Mouse (Mus musculus) myocyte (in vitro differentiated cells): ENCODE results near the gene Wdr20. TPM values are rescaled to one million over a fixed set of nuclear protein-coding genes. Genes with fewer than 3 reads are reported as not detected.

Experiments
- H3K27me3 ChIP-seq: one replicate; pipeline ENCODE4 v1.6.1; 2011; ENCODE audit not compliant: control insufficient read depth, insufficient read depth, insufficient read length
- H3K36me3 ChIP-seq: one replicate; pipeline ENCODE4 v1.6.1; 2011; ENCODE audit not compliant: control insufficient read depth, insufficient read depth
- H3K4me2 ChIP-seq: one replicate; pipeline ENCODE4 v1.6.1; 2011; ENCODE audit warnings: low read depth, control low read depth
- H3K4me3 ChIP-seq: one replicate; pipeline ENCODE4 v1.5.1; 2011; ENCODE audit warnings: mild to moderate bottlenecking, control low read depth, moderate library complexity
- H3K79me2 ChIP-seq: one replicate; pipeline ENCODE4 v1.6.1; 2011; ENCODE audit not compliant: control insufficient read depth, insufficient read depth
- H3ac ChIP-seq: one replicate; pipeline ENCODE4 v1.6.1; 2011; ENCODE audit not compliant: control insufficient read depth, insufficient read length
- CEBPB ChIP-seq: IDR thresholded peaks from 2 replicates; pipeline ENCODE4 v1.6.1; 2011; ENCODE audit warnings: mild to moderate bottlenecking, moderate library complexity; ENCODE audit not compliant: poor library complexity, insufficient read depth, severe bottlenecking
- E2F4 ChIP-seq: IDR thresholded peaks from one replicate; pipeline ENCODE4 v1.6.1; 2011; ENCODE audit warnings: mild to moderate bottlenecking, control low read depth, moderate library complexity; ENCODE audit not compliant: insufficient read depth
- MAX ChIP-seq: IDR thresholded peaks from one replicate; pipeline ENCODE4 v1.6.1; 2011; ENCODE audit warnings: low read depth, mild to moderate bottlenecking, control low read depth
- MYOD1 ChIP-seq, 3 experiments: IDR thresholded peaks; one replicate each; pipeline ENCODE4 v1.6.1; 2011; ENCODE audit warnings: control low read depth in 2 of 3, low read depth in 2 of 3, mild to moderate bottlenecking in 2 of 3, moderate library complexity in 1 of 3; ENCODE audit not compliant: insufficient read length in 2 of 3, control insufficient read depth in 1 of 3
- MYOG ChIP-seq, 3 experiments: IDR thresholded peaks; one replicate each; pipeline ENCODE4 v1.6.1; 2011; ENCODE audit warnings: control low read depth in 2 of 3, low read depth in 2 of 3, mild to moderate bottlenecking in 2 of 3; ENCODE audit not compliant: insufficient read length in 2 of 3, control insufficient read depth in 1 of 3, insufficient read depth in 1 of 3
- POLR2A ChIP-seq: IDR thresholded peaks from one replicate; pipeline ENCODE4 v1.6.1; 2011; ENCODE audit warnings: low read depth, mild to moderate bottlenecking, control low read depth, moderate library complexity; ENCODE audit not compliant: insufficient read length
- POLR2AphosphoS2 ChIP-seq: IDR thresholded peaks from one replicate; pipeline ENCODE4 v1.6.1; 2011; ENCODE audit warnings: low read depth, control low read depth; ENCODE audit not compliant: insufficient read length
- REST ChIP-seq: IDR thresholded peaks from one replicate; pipeline ENCODE4 v1.6.1; 2011; ENCODE audit warnings: mild to moderate bottlenecking, control low read depth, moderate library complexity; ENCODE audit not compliant: insufficient read depth, insufficient read length
- SRF ChIP-seq: IDR thresholded peaks from one replicate; pipeline ENCODE4 v1.6.1; 2011; ENCODE audit warnings: low read depth; ENCODE audit not compliant: control insufficient read depth, insufficient read length
- TCF12 ChIP-seq: IDR thresholded peaks from one replicate; pipeline ENCODE4 v1.6.1; 2011; ENCODE audit warnings: mild to moderate bottlenecking, control low read depth; ENCODE audit not compliant: poor library complexity, insufficient read depth, severe bottlenecking
- TCF3 ChIP-seq: IDR thresholded peaks from one replicate; pipeline ENCODE4 v1.6.1; 2011; ENCODE audit warnings: low read depth, control low read depth; ENCODE audit not compliant: insufficient read length
- USF1 ChIP-seq: IDR thresholded peaks from one replicate; pipeline ENCODE4 v1.6.1; 2011; ENCODE audit warnings: low read depth, mild to moderate bottlenecking, control low read depth, moderate library complexity
- polyA plus RNA-seq: library from polyadenylated mRNA; unstranded; fragments of >200 nt; fragmentation: generic; extraction: Trizol; gene quantifications from one replicate; pipeline ENCODE4 v1.2.1, GENCODE M21; 2012; ENCODE audit warnings: missing spikeins

The Wdr20 gene
- polyA plus RNA-seq, 1 experiment, result 13.9 TPM

GRCm38 (mm10) chr12:110753976-110754375, 16.2 kb downstream of the Wdr20 start:
- no peak overlapping the region for H3ac ChIP-seq
- H3K79me2 ChIP-seq, result peaks cover 86% of the 10 kb centered on the region
- H3K36me3 ChIP-seq, result no peaks in the 10 kb centered on the region
- no peaks in the 10 kb centered on the region for H3K27me3 ChIP-seq
- no peak overlapping the region for H3K4me3 ChIP-seq
- TF ChIP-seq POLR2AphosphoS2 (no peak), SRF (no peak), TCF3 (no peak), MYOD1 (IDR thresholded peaks at IDR 0.05; ENCODE audit: control insufficient read depth in 1 of 3, insufficient read length in 2 of 3, low read depth in 2 of 3) (no peak), MAX (no peak), CEBPB (no peak), MYOG (IDR thresholded peaks at IDR 0.05; ENCODE audit: control insufficient read depth in 1 of 3, insufficient read depth in 1 of 3, insufficient read length in 2 of 3, low read depth in 2 of 3) (no peak), E2F4 (no peak), USF1 (no peak), POLR2A (no peak), REST (no peak), TCF12 (no peak)
- no peak overlapping the region for H3K4me2 ChIP-seq

- TF ChIP-seq MYOG (IDR thresholded peaks at IDR 0.05; ENCODE audit: control insufficient read depth in 1 of 3, insufficient read depth in 1 of 3, insufficient read length in 2 of 3, low read depth in 2 of 3), result no peak
- no peak for TF ChIP-seq E2F4
- no peak for TF ChIP-seq MAX
- no peak for TF ChIP-seq USF1
- no peak for TF ChIP-seq TCF12
- TF ChIP-seq REST, result no peak
- TF ChIP-seq CEBPB, result no peak
- no peak for TF ChIP-seq POLR2A
- no peak for TF ChIP-seq POLR2AphosphoS2
- TF ChIP-seq TCF3, result no peak
- TF ChIP-seq SRF, result no peak
- TF ChIP-seq MYOD1 (IDR thresholded peaks at IDR 0.05; ENCODE audit: control insufficient read depth in 1 of 3, insufficient read length in 2 of 3, low read depth in 2 of 3), result no peak
- no peak overlapping the region for H3ac ChIP-seq
Measured at GRCm38 (mm10) chr12:110757161-110757560, 19.4 kb downstream of the Wdr20 start.

GRCm38 (mm10) chr12:110758932-110759331, 21.2 kb downstream of the Wdr20 start:
- peaks cover 52% of the 10 kb centered on the region for H3K79me2 ChIP-seq
- H3K4me2 ChIP-seq, result no peak overlapping the region
- no peaks in the 10 kb centered on the region for H3K27me3 ChIP-seq
- no peaks in the 10 kb centered on the region for H3K36me3 ChIP-seq
- H3ac ChIP-seq, result no peak overlapping the region
- TF ChIP-seq MYOD1 (IDR thresholded peaks at IDR 0.05; ENCODE audit: control insufficient read depth in 1 of 3, insufficient read length in 2 of 3, low read depth in 2 of 3) (no peak), POLR2AphosphoS2 (no peak), USF1 (no peak), SRF (no peak), TCF12 (no peak), CEBPB (no peak), REST (no peak), E2F4 (no peak), MYOG (IDR thresholded peaks at IDR 0.05; ENCODE audit: control insufficient read depth in 1 of 3, insufficient read depth in 1 of 3, insufficient read length in 2 of 3, low read depth in 2 of 3) (no peak), POLR2A (no peak), TCF3 (no peak), MAX (no peak)
- H3K4me3 ChIP-seq, result no peak overlapping the region

More at GRCm38 (mm10) chr12:110757161-110757560, 19.4 kb downstream of the Wdr20 start:
- Histone ChIP-seq H3K79me2 (peaks cover 68% of the 10 kb centered on the region), H3K36me3 (no peaks in the 10 kb centered on the region), H3K4me2 (no peak overlapping the region), H3K4me3 (no peak overlapping the region), H3K27me3 (no peaks in the 10 kb centered on the region)

DNA sequence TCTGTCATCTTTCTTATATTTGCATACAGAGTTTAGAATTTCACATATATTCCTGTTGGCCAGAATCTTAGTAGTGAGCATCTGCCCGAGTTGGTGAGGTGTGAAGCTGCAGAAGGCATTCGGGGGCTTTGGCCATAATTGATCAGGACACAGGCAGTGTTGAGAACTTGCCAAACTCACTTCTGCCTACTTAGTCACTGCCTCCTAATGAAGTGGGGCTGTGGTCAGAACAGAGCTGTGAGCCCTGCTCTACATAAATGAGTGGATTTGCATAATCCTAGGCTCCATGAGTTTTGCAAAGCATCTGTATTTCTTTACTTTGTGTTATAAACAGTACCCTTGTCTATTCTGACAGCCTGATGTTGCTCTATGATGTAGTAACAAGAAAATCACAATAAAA, 24.6 kb downstream of the Wdr20 start:
- no peak overlapping the region for H3K4me3 ChIP-seq
- H3K79me2 ChIP-seq, result peaks cover 41% of the 10 kb centered on the region
- no peaks in the 10 kb centered on the region for H3K27me3 ChIP-seq
- no peak overlapping the region for H3K4me2 ChIP-seq
- H3ac ChIP-seq, result no peak overlapping the region
- no peaks in the 10 kb centered on the region for H3K36me3 ChIP-seq
- no peak for TF ChIP-seq POLR2A
- no peak for TF ChIP-seq TCF12
- TF ChIP-seq E2F4, result no peak
- TF ChIP-seq SRF, result no peak
- TF ChIP-seq MAX, result no peak
- TF ChIP-seq MYOD1 (IDR thresholded peaks at IDR 0.05; ENCODE audit: control insufficient read depth in 1 of 3, insufficient read length in 2 of 3, low read depth in 2 of 3), result no peak
- no peak for TF ChIP-seq USF1
- TF ChIP-seq REST, result no peak
- no peak for TF ChIP-seq TCF3
- no peak for TF ChIP-seq POLR2AphosphoS2
- no peak for TF ChIP-seq CEBPB
- no peak for TF ChIP-seq MYOG (IDR thresholded peaks at IDR 0.05; ENCODE audit: control insufficient read depth in 1 of 3, insufficient read depth in 1 of 3, insufficient read length in 2 of 3, low read depth in 2 of 3)
